Mouse (Mus musculus) heart, postnatal 0 days (tissue): Measurements from ENCODE around the gene Slc37a3. TPM values are rescaled to one million over a fixed set of nuclear protein-coding genes. Genes with fewer than 3 reads are reported as not detected.
A peak's percentile ranks its signal among the peaks of the same experiment; 100 is the strongest.

Experiments used
- ATAC-seq: fragments of 200-750 bp; cut with Nextera tagmentation; 2 replicates; pipeline ENCODE4 v1.8.0; 2017; ENCODE audit warnings: low read depth, moderate number of reproducible peaks, moderate library complexity; ENCODE audit not compliant: insufficient read depth
- DNase-seq: peaks from one replicate; pipeline ENCODE4 v3.0.0-alpha.2; 2016; ENCODE audit warnings: low spot score
- H3K27ac ChIP-seq: fragments of 300-500 bp; sonication (generic); 2 replicates; pipeline ENCODE4 v1.5.1; 2014; ENCODE audit warnings: low read depth, mild to moderate bottlenecking
- H3K27me3 ChIP-seq: fragments of 300-500 bp; sonication (generic); 2 replicates; pipeline ENCODE4 v1.6.1; 2014; ENCODE audit warnings: low read length, mixed read lengths; ENCODE audit not compliant: control insufficient read depth, insufficient read depth
- H3K36me3 ChIP-seq: fragments of 300-500 bp; sonication (generic); replicated peaks from 2 replicates; pipeline ENCODE4 v1.6.1; 2014; ENCODE audit warnings: low read length, mixed read lengths; ENCODE audit not compliant: control insufficient read depth, insufficient read depth
- H3K4me1 ChIP-seq: fragments of 300-500 bp; sonication (generic); 2 replicates; pipeline ENCODE4 v1.6.1; 2014; ENCODE audit warnings: antibody characterized with exemption; ENCODE audit not compliant: control insufficient read depth, insufficient read depth
- H3K4me2 ChIP-seq: fragments of 300-500 bp; sonication (generic); 2 replicates; pipeline ENCODE4 v1.6.1; 2014; ENCODE audit warnings: low read depth, mild to moderate bottlenecking, low read length, moderate library complexity
- H3K4me3 ChIP-seq: fragments of 300-500 bp; sonication (generic); 2 replicates; pipeline ENCODE4 v1.5.1; 2014; ENCODE audit warnings: low read depth, low read length
- H3K9ac ChIP-seq: fragments of 300-500 bp; sonication (generic); replicated peaks from 2 replicates; pipeline ENCODE4 v1.6.1; 2014; ENCODE audit warnings: low read depth, low read length, mixed read lengths
- H3K9me3 ChIP-seq: fragments of 300-500 bp; sonication (generic); replicated peaks from 2 replicates; pipeline ENCODE4 v1.6.1; 2016; ENCODE audit warnings: low read length; ENCODE audit not compliant: control insufficient read depth
- CTCF ChIP-seq: IDR thresholded peaks from 2 replicates; pipeline ENCODE4 v1.5.1; 2016; ENCODE audit warnings: antibody characterized with exemption, control low read depth, low read depth
- EP300 ChIP-seq: IDR thresholded peaks from 2 replicates; pipeline ENCODE4 v1.6.1; 2016; ENCODE audit warnings: antibody characterized with exemption, low read depth
- WGBS: fragments of 180-500 bp; shearing (Covaris S2); extraction: QIAGEN DNeasy Blood & Tissue Kit; methylation state at CpG from one replicate; pipeline ENCODE4 v1.1.7; 2014; 5-methylcytosine and 5-hydroxymethylcytosine counted together
- polyA plus RNA-seq: library from polyadenylated mRNA; unstranded; fragments of >200 nt; fragmentation: Nextera tagmentation; extraction: Ambion mirVana; gene quantifications from 2 replicates; pipeline ENCODE4 v1.2.1, GENCODE M21; 2015
- total RNA-seq: library from RNA; depleted of rRNA; stranded (reverse); fragments of >200 nt; gene quantifications from 2 replicates; pipeline ENCODE4 v1.2.3, GENCODE M21; 2014; ENCODE audit warnings: low replicate concordance

Slc37a3 gene
- total and polyA plus RNA-seq, 2 experiments from 2014 or later, result 9.0 to 19.9 TPM

- TF ChIP-seq CTCF, result no peak
- TF ChIP-seq EP300, result no peak
- Histone ChIP-seq H3K9me3 (no peaks in the 10 kb centered on the region), H3K4me2 (no peak overlapping the region), H3K27ac (no peak overlapping the region), H3K27me3 (no peaks in the 10 kb centered on the region), H3K36me3 (no peaks in the 10 kb centered on the region), H3K4me3 (no peak overlapping the region), H3K4me1 (peaks cover 21% of the 10 kb centered on the region), H3K9ac (no peak overlapping the region)
- DNase-seq (no peak), ATAC-seq (no peak)
- WGBS, result 67% methylated on average over 5 of the region's 5 CpGs
These were observed 57.2 kb downstream of the Slc37a3 start for GRCm38 (mm10) chr6:39320286-39320685.

- TF ChIP-seq CTCF, result no peak
- no peak for TF ChIP-seq EP300
- Histone ChIP-seq H3K4me3 (no peak overlapping the region), H3K9me3 (no peaks in the 10 kb centered on the region), H3K4me1 (peaks cover 21% of the 10 kb centered on the region), H3K27ac (peak overlapping the region; percentile 95), H3K27me3 (no peaks in the 10 kb centered on the region), H3K36me3 (no peaks in the 10 kb centered on the region), H3K4me2 (peak overlapping the region; percentile 38; the same call in 1 of the 2 replicates), H3K9ac (no peak overlapping the region)
- 30% methylated on average over 15 of the region's 19 CpGs for whole genome bisulfite sequencing
- DNase-seq (peak; percentile 90), ATAC-seq (peak; percentile 90)
These were observed 58.3 kb downstream of the Slc37a3 start for GRCm38 (mm10) chr6:39319061-39319761.

DNA sequence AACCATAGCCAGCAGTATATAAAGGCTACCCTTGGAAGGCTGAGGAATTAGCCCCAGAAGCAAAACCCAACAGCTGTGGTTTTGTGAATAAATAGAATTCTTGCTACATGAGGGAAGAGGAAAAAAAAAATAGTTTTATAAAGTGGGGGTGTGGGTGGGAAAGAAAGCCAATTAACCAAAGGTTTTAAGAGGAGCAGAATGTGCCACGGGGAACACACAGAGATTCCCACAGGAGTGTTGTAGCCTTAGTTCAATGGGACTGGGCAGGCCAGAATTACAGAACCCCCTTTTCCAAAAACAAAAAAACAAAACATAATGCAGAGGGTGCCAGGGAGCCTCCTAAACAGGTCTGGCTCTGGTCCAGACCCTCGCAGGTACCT is 58.9 kb downstream of the Slc37a3 start:
- Histone ChIP-seq H3K4me2 (no peak overlapping the region), H3K27me3 (no peaks in the 10 kb centered on the region), H3K36me3 (no peaks in the 10 kb centered on the region), H3K4me1 (peaks cover 21% of the 10 kb centered on the region), H3K9me3 (no peaks in the 10 kb centered on the region), H3K4me3 (no peak overlapping the region), H3K27ac (peak overlapping the region; percentile 83), H3K9ac (peak overlapping the region; percentile 4; the same call in 1 of the 2 replicates)
- TF ChIP-seq EP300 (no peak), CTCF (no peak)
- DNase-seq (peak; percentile 6), ATAC-seq (no peak)
- WGBS, result 58% methylated on average over 2 of the region's 2 CpGs

GRCm38 (mm10) chr6:39317854-39318630 is 59.4 kb downstream of the Slc37a3 start:
- Histone ChIP-seq H3K9me3 (no peaks in the 10 kb centered on the region), H3K27me3 (no peaks in the 10 kb centered on the region), H3K4me3 (no peak overlapping the region), H3K9ac (peak overlapping the region; percentile 4), H3K4me1 (peaks cover 21% of the 10 kb centered on the region), H3K27ac (peak overlapping the region; percentile 83), H3K36me3 (no peaks in the 10 kb centered on the region), H3K4me2 (no peak overlapping the region)
- no peak for TF ChIP-seq CTCF
- 42% methylated on average over 10 of the region's 10 CpGs for WGBS
- ATAC-seq (no peak), DNase-seq (peak; percentile 18)

DNA sequence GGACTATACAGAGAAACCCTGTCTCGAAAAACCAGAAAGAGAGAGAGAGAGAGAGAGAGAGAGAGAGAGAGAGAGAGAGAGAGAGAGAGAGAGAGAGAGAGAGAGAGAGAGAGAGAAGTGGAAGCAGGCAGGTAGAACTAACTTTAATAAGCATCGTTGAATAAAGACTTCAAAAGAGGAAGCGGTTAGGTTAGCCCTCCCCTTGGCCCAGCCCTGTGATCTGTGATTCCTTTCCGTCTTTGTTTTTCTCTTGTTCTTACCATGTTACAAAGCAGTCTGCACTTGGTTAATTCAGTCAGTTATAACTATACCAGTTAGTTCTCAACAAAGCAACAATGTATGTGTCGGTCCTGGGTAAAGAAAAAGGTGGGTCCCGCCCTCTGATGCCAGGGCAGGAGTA is 61.4 kb downstream of the Slc37a3 start:
- 93% methylated on average over 6 of the region's 6 CpGs for WGBS
- no peak for DNase-seq

More for the DNA sequence above, 61.4 kb downstream of the Slc37a3 start:
- H3K27me3 ChIP-seq, result no peaks in the 10 kb centered on the region
- no peak overlapping the region for H3K27ac ChIP-seq
- no peak overlapping the region for H3K9ac ChIP-seq
- H3K4me3 ChIP-seq, result no peak overlapping the region
- no peaks in the 10 kb centered on the region for H3K9me3 ChIP-seq
- no peaks in the 10 kb centered on the region for H3K36me3 ChIP-seq
- no peak overlapping the region for H3K4me2 ChIP-seq
- ATAC-seq, result no peak
- peaks cover 21% of the 10 kb centered on the region for H3K4me1 ChIP-seq
- TF ChIP-seq EP300 (no peak), CTCF (no peak)
